Mouse (Mus musculus): ENCODE results near the gene Gas8.
"Not testable (repeated sequence)": the region's sequence is repeated elsewhere in the genome, so short reads cannot be mapped to it uniquely, and the experiment has no call there.

Gene Gas8

DNA sequence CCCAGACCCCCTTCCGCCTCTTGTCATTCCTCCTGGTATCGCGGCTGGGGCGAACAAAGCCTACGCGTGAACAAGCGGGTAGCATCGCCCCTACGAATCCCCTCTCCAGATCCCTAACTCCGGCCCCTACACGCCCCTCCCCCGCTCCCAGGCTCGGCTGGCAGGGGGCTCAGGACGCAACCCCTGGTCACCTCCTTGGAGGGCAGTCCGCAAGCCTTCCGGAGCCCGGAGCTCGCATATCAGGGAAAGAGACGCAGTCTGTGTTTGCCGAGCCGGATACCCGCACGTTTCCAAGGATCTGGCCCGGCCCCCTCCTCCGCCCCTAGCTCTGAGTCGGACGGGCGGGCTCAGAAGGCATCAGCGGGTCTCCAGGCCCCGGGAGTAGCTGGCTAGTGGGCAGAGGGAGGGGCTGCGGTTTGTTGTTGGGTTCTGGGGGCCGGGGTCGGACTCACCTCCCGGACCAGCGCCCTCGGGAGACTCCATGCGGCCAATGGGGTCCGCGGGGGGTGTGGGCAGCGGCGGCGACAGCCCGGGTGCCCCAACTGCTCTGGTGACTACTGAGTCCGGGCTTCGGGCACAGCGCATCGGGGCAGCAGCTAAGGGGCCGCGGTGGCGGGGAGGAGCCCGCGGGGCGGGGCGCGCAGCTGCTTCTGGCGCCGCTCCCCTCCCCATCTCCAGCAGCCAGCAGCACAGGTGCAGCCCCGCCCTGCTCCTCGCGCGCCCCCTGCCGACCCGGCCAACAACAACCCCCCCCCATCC lies 3.7 kb upstream of the Gas8 start, which contains the start of gene Dbndd1:
Dbndd1 (minus strand) TSS at position 683 of the 759 bp plus-strand sequence.
- DNase-seq (ENCODE audit: low read depth, low spot score) = peak; percentile 56

DNA sequence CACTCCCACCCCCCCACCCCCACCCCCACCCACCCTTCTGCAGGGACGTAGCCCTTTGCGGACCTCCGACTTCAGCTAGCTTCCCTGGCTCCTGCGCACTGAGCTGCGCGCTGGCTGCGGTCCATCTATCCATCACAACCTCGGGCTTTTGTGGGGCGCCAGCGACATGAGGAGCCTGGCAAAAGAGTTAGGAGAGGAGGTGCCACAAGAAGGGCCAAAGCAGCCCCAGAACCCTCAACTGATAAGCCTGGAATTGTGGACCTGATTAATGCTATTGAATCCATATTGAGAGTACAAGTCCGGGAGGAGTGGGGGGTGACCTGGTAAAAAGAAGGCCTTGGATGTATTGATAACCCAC lies 3.1 kb upstream of the Gas8 start:
- peak; percentile 20 for DNase-seq (ENCODE audit: low read depth, low spot score)

DNA sequence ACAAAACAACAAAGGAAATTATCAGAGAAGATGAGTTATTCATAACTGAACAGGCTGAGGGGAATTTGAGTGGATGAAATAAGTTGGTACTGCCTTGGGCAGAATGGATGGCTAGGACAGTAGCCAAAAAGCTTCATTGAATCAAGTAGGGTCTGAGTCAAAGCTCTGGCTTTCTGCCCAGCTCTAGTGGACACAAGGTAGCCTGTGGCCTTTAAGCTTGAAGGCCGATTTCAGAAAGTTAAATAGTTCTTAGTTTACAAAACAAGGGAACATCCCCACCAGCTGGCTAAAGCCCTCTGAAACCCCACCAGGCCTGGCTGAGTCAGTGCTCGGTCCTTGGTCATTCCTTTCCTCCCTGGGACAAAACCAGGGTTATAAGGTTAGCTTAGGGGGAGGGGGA lies 2.0 kb upstream of the Gas8 start:
- DNase-seq (ENCODE audit: low read depth, low spot score) = no peak

DNA sequence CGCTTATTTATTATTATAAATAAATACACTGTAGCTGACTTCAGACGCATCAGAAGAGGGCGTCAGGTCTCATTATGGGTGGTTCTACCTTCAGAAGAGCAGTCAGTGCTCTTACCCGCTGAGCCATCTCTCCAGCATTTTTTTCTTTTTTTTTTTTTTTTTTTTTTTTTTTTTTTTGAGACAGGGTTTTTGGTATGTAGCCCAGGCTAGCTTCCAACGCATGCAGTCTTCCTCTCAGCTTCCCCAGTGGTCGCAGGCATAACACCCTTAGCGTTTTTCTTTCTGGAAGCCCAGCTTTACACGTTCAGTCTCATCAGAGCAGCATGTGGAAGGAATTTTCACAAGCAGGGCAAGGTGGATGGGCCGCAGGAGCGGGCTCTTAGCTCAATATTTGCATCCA lies 462 bp upstream of the Gas8 start:
- DNase-seq (ENCODE audit: low read depth, low spot score) = no peak

DNA sequence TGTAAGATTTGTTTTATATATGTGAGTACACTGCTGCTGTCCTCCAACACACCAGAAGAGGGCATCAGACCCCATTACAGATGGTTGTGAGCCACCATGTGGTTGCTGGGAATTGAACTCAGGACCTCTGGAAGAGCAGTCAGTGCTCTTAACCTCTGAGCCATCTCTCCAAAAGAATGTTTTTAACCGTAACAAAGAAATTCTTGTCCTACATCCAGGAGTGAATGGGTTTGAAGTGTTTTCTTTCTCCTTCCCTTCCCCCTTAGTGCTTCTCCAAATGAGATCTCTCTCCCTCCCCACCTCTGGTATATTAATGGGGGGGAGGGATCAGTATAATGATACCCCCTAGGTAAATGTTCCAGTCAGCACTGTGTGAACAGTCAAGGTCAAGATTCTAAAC lies 1.4 kb downstream of the Gas8 start:
- not testable (repeated sequence) for DNase-seq (ENCODE audit: low read depth, low spot score)

DNA sequence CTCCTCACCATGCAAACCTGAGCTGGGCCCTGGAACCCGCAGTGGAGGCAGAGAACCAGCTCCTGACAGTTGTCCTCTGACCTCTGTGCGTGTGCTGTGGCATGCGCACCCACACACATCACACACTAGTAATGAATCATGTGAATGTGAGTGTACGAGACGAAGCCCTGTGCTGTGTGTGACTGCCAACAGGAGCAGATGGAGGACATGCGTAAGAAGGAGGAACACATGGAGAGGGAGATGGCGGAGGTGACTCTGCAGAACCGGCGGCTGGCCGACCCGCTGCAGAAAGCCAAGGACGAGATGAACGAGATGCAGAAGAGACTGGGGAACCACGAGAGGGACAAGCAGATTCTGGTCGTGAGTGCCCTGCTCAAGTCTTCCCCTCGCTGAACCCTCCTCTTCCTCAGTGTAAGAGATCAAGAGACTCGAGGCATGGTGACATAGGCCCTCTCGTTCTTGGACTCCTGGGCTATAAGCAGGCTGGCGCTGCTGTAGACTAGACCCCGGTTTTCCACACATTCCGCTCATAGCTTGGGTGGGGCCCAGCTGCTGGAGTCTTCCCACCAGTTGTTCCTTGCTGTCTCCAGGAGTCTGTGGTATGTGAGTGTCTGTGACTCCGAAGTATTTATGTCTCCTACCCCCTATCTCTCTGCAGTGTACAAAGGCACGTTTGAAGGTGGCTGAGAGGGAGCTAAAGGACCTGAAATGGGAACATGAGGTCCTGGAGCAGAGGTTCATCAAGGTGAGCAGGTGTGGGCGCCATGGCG lies 9.3 kb downstream of the Gas8 start:
- no peak for DNase-seq (ENCODE audit: low read depth, low spot score)

DNA sequence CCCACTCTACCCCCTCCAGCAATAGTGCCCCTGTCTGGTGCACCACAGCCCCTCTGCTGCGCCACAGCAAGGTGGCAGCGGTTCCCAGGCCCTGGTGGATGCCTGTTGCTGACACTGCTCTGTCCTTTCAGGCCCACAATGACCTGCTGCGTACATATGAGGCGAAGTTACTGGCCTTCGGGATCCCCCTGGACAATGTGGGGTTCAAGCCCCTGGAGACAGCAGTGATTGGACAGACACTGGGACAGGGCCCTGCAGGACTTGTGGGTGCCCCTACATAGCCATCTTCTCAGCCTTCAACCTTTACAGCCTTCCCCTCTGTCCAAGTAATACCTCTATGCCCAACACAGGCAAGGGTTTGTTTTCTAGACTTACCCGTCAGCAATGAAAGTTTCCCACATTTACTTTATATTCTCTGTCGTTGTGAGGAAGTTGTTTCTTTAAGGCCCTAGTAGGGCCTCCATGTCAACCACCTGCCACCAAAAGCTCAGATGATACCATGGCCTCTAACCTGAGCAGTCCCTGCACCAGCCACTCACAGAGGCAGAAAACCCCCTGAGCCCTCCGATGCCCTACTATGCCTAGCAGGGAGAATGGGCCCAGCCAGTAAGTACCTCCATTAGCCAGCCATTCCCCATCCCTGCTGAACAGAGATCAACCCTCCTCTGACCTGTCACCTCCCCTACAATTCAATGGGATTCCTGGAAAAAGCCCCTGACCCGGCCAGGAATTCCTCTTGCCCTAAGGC lies 17.8 kb downstream of the Gas8 start:
- DNase-seq (ENCODE audit: low read depth, low spot score) = no peak

DNA sequence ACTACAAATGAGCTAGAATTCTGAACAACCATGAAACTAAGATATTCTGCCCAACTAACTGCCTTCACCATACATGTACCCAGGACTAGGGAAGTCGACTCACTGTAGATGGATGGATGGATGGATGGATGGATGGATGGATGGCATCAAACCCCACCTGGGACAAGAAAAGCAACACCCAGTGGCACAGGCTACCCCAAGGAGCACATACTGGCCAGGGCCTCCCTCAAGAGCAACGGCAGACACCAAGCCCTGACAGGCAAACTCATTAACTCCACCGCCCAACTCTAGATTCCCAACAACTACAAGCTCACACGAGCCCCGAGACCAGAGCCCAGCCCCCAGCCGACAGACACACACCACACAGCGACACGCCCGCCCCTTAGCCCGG lies 18.4 kb downstream of the Gas8 start:
- DNase-seq (ENCODE audit: low read depth, low spot score) = no peak

DNA sequence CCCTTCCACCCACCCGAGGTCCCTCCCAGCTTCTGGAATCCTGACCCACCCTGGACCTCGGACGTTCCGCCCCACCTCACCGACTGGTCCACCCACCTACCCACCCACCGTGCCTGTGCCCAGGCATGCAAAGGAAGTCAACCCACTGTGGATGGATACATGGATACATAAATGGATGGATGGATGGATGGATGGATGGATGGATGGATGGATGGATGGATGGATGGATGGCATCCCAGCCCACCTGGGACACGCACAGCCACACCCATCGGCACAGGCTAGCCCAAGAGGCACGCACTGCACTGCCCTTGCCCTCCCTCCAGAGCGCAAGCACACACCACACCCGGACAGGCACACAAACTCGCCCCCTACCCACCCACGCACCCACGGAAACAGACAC lies 19.0 kb downstream of the Gas8 start:
- DNase-seq (ENCODE audit: low read depth, low spot score) = not testable (repeated sequence)

DNA sequence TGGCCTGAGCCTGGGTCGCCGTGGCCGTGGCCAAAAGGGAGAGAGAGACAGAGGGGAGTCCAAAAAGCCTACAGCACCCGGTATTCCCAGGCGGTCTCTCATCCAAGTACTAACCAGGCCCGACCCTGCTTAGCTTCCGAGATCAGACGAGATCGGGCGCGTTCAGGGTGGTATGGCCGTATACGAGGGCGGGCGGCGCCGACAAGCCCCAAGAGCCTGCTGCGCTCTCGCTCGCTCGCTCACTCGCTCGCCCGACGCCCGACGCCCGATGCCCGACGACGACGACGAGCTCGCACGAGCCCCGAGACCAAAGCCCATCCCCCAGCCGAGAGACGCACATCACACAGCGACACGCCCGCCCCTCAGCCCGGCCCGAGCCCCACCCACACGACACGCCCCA lies 45.6 kb downstream of the Gas8 start:
- not testable (repeated sequence) for DNase-seq (ENCODE audit: low read depth, low spot score)

DNA sequence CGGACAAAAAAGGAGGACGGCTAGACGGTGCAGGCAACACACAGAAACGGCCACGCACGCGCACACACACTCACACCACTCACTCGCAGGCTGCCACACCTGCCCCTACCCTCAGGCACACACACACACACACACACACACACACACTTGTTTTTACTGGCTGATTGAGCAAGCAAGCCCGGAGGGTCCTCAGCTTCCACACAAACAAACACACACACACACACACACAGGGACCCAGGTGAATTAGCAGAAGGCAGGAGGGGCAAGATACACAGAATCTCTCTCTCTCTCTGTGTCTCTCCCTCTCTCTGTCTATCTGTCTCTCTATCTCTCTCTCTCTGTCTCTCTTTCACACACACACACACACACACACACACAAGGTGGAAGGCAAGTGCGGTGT lies 56.8 kb downstream of the Gas8 start:
- not testable (repeated sequence) for DNase-seq (ENCODE audit: low read depth, low spot score)
